Mouse (Mus musculus): ENCODE data around the gene Armcx3.
"Not testable (repeated sequence)": the region's sequence is repeated elsewhere in the genome, so short reads cannot be mapped to it uniquely, and the experiment has no call there.

Armcx3 gene

GRCm38 (mm10) chrX:134756434-134757292 is at the start of gene Armcx3:
Armcx3 (plus strand) TSS chrX:134756595.
- DNase-seq (ENCODE audit: low read depth): peak; percentile 85

GRCm38 (mm10) chrX:134716863-134717262 is 39.5 kb upstream of the Armcx3 start:
- no peak for DNase-seq (ENCODE audit: low read depth)

GRCm38 (mm10) chrX:134717752-134718308 is 38.6 kb upstream of the Armcx3 start, which contains the start of gene Armcx1:
Armcx1 (plus strand) TSS chrX:134717963.
- DNase-seq (ENCODE audit: low read depth): peak; percentile 82

GRCm38 (mm10) chrX:134718524-134718923 is 37.9 kb upstream of the Armcx3 start:
- DNase-seq (ENCODE audit: low read depth): peak; percentile 83

GRCm38 (mm10) chrX:134723762-134724161 is 32.6 kb upstream of the Armcx3 start:
- DNase-seq (ENCODE audit: low read depth): not testable (repeated sequence)

GRCm38 (mm10) chrX:134729778-134730177 is 26.6 kb upstream of the Armcx3 start:
- peak; percentile 59 for DNase-seq (ENCODE audit: low read depth)

GRCm38 (mm10) chrX:134737796-134738195 is 18.6 kb upstream of the Armcx3 start:
- DNase-seq (ENCODE audit: low read depth): no peak

GRCm38 (mm10) chrX:134739160-134739559 is 17.2 kb upstream of the Armcx3 start:
- no peak for DNase-seq (ENCODE audit: low read depth)

GRCm38 (mm10) chrX:134741862-134742261 is 14.5 kb upstream of the Armcx3 start:
- no peak for DNase-seq (ENCODE audit: low read depth)

GRCm38 (mm10) chrX:134746459-134746858 is 9.9 kb upstream of the Armcx3 start:
- DNase-seq (ENCODE audit: low read depth): peak; percentile 67

- DNase-seq (ENCODE audit: low read depth): peak; percentile 83
Observed at GRCm38 (mm10) chrX:134750764-134751592, 5.4 kb upstream of the Armcx3 start, which contains the start of gene Armcx6. Armcx6 (minus strand) TSS chrX:134751417.

- DNase-seq (ENCODE audit: low read depth): no peak
Observed at GRCm38 (mm10) chrX:134751910-134752309, 4.5 kb upstream of the Armcx3 start.

GRCm38 (mm10) chrX:134752584-134752983 is 3.8 kb upstream of the Armcx3 start:
- DNase-seq (ENCODE audit: low read depth): peak; percentile 48

- DNase-seq (ENCODE audit: low read depth): peak; percentile 47
Observed at GRCm38 (mm10) chrX:134757293-134757995, 1.0 kb downstream of the Armcx3 start.

- not testable (repeated sequence) for DNase-seq (ENCODE audit: low read depth)
Observed at GRCm38 (mm10) chrX:134763428-134764198, 7.2 kb downstream of the Armcx3 start.

- no peak for DNase-seq (ENCODE audit: low read depth)
Observed at GRCm38 (mm10) chrX:134787728-134788127, 31.3 kb downstream of the Armcx3 start.

- DNase-seq (ENCODE audit: low read depth): peak; percentile 68
Observed at GRCm38 (mm10) chrX:134807833-134808754, 51.7 kb downstream of the Armcx3 start.

- DNase-seq (ENCODE audit: low read depth): peak; percentile 79
Observed at GRCm38 (mm10) chrX:134808755-134809224, 52.4 kb downstream of the Armcx3 start, which contains the start of gene Armcx2. Armcx2 (minus strand) TSS chrX:134809221.

Measured in NIH3T3 (cell line).